Mouse (Mus musculus): ENCODE measurements at regions not wholly inside any gene's neighbourhood (a gene's known extent, or its start where the extent isn't known, plus 50 kb on each side); places are given as distances from the start of the nearest gene placed in this dataset.

DNA sequence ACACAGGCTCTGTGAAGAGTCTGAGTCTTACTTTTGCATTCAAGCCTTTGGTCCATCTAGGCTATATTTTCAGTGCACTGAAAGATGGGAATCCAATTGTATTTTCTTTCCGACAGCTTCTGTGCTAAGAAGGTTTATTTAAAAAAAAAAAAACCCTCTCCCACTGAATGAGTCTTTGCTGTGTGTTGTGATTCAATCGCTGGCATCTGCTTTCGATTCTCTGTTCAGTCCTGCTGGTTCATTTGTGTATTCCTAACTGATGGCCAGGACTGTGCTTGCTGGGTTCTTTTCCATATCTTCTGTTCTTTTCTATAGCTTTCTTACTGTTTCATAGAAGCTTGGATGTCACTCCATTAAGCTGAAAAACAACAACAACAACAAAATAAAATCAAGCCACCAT, 132.9 kb downstream of the Tex36 start:
- no peak for DNase-seq (ENCODE audit: low read depth)

DNA sequence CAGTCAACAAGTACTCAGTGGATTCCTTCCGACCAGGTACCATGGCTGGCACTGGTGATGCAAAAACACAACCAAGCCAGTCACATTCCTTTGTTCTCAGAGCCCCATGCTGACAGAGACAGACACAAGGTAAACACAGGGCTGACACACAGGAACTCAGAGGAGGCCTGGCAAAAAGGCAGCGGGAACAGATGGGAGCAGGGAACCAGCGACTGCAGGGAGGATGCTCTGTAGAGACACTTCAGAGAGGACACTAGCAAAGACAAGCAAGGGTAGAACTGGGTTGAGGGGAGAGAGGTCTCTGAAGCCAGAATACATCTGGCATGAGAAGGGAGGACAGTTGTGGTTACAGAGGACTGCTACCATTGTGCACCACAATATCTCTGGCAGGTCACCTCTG, 133.6 kb downstream of the Tex36 start:
- no peak for DNase-seq (ENCODE audit: low read depth)

DNA sequence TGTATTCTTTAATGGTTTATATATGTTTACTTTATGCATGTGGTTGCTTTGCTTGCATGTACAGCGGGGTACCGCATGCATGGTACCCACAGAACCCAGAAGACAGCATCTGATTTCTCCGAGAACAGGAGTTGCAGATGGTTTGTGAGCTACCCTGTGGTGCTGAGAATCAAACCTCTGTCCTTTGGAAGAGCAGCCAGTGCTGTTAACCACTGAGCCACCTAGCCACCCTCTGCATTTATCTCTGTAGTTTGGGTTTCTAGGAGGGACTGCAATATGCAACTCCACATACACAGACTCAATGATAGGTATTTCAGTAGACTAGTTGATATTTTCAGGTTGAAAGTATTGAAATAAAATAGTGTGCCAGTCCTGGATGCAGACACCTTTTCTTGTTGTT, 134.4 kb downstream of the Tex36 start:
- no peak for DNase-seq (ENCODE audit: low read depth)

DNA sequence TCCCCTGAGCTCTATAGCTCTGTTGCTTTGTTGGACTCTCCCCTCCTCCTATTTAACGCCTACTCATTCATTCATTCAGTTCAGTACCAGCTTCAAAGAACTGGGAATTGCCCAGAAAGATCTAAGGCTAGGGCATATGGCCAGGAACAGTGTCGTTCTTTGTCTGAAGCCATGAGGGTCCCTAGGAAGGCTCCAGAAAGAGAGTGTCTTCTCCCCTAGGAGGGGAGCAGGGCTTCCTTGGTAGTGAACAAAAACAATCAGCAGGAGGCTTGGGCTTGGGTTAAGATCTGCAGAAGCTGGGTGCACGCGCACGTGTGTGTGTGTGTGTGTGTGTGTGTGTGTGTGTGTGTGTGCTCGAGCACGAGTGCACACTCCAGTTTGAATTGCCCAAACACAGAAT, 142.7 kb downstream of the Tex36 start:
- DNase-seq (ENCODE audit: low read depth): no peak

DNA sequence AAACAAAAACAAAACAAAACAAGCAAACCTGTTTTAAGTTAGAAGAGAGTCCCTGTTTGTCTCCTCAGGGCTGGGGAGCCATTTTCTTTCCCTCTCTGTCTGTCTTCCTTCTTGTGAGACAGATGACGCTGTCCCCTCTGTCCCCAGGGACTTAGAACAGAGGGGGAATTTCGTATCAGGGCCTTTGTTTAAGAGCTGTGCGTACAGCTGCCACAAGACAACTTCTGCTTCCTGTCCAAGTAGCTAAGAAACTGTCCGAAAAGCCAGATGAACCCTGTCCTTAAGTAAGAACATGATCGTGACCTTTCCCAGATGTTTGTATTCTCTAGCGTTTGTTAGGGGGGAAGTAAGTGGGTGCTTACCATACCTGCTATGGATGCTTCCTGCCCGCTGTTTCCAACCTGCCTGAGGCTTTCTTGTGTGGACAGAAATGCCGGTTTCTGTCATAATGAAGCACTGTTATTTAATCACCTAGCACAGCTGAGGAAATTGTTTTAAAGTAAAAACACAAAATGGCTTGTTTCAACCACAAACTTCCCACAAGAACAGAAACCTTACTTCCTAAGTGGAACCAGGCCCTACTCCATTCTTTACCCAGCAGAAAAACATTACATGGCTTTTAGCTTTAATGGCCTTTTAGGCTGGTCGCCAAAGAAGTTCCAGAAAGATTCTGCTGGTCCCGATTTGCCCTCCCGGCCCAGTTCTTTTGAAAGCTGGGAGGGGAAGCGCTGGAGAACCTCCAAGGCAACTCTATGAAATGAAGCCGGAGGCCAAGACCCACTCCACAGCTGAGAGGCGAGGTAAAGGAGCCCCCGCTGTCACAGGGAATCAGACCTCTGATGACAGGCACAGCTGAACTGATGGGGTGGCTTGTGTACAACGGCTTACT, 144.3 kb downstream of the Tex36 start:
- DNase-seq (ENCODE audit: low read depth): no peak

DNA sequence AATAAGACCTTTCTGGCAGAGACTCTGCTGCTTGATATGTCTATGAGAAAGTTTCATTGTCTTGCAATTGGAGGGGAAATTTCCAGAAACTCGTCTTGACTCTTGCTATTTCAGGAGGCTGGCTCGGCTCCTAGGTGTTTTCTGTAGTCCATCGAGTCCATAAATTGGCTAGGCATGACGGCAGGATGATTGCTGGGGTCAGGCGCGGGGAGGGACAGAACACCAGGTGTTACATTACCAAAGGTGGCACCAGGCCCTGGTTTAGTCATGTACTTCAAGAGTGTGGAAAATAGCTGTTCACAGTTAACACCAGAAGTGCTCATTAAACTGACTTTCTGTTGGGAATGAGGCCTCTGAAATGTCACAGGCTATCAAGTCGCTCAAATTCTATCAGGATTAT, 151.7 kb downstream of the Tex36 start:
- no peak for DNase-seq (ENCODE audit: low read depth)

DNA sequence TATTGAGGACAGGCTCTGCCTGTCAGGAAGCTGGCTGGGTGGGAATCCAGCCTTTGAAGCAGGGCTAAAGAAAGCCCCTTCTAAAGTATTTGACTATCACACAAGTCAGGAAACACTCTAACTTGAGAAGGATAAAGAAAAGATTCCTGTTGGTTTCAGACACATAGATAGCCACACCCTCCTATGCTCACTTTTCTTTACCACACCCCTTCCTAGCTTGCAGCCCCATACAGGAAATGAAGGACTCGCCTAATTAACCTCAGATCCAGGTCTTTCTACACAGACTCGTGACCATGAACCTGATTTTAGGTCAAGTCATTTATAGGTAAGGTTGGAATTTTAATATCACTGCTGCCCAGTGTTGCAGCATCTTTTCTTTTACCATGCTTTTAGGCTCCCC, 154.9 kb downstream of the Tex36 start:
- no peak for DNase-seq (ENCODE audit: low read depth)

DNA sequence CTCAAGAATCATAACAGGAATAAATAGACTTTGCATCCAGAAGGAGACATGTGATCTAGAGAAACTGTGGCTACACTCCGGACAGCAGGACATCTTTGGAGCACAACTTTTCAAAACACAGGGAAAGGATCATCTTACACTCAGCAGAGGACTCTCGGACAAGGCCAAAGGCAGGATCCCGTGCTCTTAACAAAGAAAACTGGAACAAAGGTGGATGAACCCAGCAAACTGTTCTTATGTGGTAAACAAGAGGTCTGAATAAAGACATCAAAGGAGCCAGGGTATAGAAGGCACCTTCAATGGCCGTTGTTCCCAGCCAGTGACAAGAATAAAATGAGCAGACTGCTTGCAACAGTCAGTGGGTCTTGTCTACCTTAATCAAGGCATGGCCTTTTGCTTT, 160.3 kb downstream of the Tex36 start:
- DNase-seq (ENCODE audit: low read depth): no peak

DNA sequence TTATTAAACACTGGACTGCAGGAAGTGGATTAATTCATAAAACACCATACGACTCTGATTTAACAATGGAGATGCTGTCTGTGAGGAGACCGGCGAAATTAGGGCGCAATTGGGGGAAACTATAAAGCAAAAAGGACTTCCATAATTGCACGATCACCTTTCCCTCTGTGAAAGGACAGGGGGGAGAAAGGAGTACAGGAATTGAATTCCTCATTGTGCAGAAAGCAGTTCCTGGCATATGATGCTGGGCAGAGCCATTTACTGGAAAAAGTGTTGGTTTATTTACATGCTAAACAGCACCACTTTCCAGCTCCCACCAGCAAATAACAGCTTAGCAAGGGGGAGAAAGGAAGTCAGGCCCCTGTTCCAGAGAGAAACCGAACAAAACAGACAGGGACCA, 160.8 kb downstream of the Tex36 start:
- DNase-seq (ENCODE audit: low read depth): no peak

DNA sequence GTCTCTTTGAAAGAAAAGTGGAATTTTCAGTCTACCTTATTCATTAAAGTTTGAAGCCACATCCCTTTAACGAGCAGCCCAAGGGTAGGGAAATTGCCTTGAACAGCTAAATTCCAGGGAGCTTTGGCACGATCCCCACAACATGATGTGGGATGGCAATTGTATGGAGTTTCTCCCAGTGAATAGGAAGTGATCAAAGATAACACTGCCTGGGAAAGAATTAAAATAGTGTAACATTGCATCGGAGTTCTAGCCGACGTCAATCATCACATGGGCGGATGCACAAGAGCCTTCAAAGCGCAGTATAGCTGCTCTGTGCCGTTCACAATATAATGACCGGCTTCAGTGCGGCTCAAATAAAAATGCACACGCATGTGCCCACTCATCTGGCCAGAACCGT, 161.2 kb downstream of the Tex36 start:
- no peak for DNase-seq (ENCODE audit: low read depth)

DNA sequence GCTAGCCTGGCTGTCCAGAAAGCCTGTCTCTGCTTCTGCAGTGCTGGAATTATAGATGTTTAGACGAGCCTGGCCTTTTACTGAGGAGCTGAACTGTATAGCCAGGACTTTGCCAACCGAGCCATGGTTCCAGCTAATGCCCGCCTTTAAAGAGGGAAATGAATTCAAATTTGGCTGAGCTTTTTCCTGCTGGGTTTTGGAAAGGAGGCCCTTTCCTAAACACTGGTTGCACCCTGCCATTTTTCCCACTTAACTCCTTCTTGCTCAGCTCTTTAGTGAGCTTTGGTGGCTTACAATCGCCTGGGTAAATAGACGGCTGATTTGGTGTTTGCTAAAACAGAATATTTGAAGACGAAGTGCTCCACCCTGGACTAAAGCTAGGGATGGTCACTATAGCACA, 161.9 kb downstream of the Tex36 start:
- DNase-seq (ENCODE audit: low read depth): no peak

DNA sequence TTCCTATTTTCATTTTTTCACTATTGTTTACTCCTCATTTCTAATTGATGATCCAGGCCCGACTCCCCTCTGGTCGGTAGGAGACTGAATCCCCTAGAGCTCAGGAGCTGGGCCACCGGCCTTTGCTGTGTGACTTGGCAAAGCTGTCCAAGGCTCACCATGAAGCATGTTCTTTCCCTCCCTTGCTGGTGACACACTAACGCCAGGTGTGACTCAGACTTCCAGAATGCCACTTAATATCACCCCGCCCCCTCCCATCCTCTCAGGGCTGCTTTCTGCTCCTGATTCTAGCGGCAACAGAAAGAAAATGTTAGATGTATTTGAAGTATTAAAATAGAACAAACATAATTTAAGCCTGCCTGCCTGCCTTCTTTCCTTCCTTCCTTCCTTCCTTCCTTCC, 163.3 kb downstream of the Tex36 start:
- DNase-seq (ENCODE audit: low read depth): no peak

DNA sequence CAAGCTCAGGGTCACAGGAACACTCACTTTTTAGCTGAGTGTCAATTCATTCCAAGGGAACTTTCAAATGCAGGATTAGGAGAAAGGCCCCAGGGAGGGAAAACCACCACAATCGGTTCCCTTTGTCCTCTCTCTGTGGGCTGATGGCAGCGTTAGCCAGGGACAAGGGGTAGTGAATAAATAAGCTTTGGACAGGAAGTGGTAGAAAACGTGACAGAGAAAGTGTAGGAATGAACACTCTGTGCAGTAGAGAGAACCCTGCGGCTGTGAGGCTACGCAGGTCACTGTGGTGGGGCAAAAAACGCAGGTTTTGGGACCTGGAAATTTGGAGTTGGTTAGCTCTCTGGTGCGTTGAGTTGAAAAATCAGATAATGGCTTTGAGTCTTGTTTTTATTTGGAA, 164.1 kb downstream of the Tex36 start:
- DNase-seq (ENCODE audit: low read depth): no peak

DNA sequence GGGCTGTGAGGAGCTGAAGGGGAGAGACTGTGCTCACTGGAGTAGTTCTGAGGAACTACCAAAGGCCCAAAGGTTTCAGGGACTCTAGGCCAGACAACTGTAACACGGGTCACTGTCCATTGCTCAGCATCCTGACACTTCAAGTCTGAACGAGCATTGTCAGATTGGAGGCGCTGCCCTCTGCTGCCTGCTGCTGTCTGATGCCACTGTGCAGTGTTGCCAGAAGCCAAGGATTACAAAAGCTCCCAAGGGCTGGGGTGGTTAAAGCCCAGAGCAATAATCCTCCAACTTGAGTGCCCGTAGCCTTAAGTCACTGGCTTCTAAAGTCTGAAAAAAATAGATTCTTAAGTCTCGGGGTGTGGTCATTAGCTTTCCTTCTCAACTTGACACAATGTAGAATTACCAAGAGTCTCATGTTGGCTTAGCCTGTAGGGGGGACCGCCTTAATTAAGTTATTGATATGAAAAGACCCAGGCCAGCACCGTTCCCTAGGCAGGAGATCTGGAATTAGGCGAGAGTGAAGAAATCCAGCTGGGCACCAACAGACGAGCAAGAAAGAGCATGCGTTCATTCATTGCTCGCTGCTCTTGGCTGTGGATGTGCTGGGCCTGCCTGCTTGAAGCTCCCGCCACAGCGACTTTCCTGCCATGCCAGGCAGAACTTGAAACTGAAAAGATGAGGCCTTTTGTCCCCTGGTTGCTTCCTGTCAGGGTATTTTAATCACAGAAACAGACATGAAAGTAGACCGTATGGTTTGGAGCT, 166.2 kb downstream of the Tex36 start:
- no peak for DNase-seq (ENCODE audit: low read depth)

DNA sequence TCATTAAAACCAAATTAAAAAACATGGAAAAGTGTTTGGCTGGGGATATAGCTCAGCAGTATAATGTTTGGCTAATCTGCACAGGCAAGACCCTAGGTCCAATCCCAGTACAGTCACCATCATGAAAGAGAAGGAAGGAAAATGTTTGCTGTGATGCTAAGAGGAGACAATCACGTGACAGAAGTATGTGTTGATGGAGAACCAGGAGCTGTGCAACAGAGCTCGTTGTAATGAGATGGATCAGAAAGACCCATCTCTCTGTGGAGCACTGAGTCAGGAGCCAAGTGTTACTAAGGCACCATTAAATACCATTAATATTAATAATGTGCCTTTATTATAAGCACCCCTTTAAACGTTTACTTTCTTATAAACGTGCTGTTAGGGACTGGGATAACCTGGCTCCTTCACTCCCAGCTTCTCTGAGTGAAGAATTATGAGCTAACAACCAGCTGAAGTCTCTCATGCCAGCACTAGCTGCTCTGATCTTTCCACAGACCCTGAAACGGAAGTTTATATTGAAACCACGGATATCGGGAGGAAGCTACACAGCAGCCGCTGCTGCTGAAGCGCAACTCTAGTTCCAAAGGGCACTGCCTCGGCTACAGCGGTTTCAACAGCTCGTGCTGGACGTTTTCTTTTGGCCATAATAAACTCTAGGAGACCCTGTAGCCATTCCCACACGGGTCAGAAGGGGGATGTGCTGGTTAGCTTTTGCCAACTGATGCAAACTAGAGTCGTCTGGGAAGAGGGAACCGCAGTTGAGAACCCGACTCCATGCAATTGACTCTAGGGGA, 167.7 kb downstream of the Tex36 start:
- no peak for DNase-seq (ENCODE audit: low read depth)

DNA sequence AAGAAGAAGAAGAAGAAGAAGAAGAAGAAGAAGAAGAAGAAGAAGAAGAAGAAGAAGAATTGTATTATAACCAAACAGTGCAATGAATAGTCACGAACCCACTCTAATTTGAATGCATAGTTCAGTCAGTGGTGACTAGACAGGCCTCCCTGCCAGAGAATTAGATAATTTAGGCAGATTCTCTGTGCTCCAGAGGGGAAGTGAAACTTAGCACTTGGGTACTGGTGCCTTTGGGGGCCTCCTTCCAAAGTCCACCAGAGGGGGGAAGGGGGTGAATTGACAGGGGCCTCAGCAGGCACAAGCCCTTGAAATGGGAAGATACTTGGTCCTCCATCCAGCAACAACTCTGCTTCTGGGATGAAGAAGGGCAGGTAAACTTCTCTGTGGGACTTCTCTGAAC, 169.6 kb downstream of the Tex36 start:
- DNase-seq (ENCODE audit: low read depth): no peak

DNA sequence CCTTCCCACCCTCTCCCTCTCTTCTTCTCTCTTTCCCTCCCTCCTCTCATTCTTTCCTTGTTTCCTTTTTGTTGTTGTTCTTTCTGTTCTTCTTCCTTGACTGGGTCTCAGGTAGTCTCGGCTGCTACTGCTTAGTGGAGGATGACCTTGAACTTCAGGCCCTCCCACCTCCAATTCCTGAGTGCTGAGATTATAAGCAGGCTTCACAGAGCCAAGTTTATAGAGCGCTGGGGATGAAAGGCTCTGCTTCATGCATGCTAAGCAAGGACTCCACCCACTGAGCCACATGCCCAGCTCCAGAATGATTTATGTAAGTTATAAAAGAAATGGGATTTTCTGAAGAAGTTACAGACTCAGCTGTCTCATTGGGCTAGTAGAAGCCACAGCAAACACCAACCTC, 199.9 kb downstream of the Tex36 start:
- no peak for DNase-seq (ENCODE audit: low read depth)

DNA sequence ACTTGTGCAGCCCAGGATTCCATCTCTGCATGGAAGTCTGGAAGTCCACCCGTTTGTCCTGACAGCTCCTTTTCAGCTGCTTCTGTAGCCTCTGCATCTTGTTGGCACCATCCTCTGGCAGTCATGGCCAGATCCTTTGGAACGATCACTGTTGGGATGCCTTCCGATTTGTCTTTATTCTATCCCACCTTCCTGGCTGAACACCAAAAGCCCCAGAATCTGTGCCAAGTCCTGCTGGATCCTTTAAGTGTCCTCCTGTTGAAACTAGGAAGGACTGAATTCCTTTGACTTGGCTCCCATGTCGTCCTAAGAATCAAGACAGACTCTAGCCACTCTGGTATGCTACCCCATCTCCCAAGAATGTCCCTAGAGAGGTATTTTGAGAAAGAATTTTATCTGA, 201.3 kb downstream of the Tex36 start:
- DNase-seq (ENCODE audit: low read depth): no peak

DNA sequence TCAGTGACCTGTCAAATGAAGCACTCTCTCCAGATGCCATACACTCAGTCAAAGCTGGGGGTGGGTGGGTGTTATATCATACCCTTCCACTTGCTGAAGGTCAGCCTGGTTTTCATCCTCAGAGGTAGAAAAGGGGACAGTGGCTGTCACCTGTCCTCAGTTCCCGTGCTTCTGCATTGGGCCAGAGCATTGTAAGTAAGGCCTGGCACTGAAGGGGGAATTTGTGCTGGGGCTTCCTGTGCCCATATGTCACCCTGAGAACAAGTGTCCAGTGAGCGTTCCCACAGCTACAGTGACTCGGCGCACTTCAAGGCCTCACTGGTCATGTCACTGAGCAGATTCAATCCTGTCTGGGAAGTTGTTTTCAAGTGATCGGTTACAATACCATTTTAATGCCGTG, 213.2 kb downstream of the Tex36 start:
- DNase-seq (ENCODE audit: low read depth): no peak

DNA sequence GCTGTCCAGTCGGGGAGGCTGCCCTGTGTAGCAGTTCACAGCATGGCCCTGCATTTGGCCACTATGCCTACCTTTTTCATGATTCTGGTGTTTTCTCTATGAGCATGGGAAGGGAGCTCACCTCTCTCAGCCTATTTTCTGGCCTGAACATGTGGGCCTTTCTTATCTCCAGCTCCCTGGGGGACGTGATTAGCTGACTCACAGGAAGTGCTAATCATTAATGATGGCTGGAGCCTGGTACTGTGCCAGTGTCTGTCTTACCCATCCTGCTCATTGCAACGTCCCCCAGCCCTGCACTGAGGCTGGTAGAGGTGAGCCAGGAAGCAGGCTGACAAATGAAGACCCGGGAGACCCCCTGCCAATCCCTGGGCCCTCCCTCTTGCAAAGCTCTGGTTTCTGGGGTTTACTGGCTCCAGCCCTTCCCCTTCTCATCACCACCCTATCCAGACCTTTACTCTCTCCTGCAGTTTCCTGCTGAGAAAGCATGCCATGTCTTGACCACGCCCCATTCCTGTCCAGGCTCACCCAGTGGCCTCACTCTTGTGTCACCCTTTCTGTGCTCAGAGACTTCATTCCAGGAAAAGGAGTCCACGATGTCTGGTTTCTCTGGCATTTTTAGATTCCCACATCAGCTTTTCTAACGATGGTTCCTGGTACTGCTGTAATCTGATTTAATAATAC, 219.8 kb downstream of the Tex36 start:
- no peak for DNase-seq (ENCODE audit: low read depth)

DNA sequence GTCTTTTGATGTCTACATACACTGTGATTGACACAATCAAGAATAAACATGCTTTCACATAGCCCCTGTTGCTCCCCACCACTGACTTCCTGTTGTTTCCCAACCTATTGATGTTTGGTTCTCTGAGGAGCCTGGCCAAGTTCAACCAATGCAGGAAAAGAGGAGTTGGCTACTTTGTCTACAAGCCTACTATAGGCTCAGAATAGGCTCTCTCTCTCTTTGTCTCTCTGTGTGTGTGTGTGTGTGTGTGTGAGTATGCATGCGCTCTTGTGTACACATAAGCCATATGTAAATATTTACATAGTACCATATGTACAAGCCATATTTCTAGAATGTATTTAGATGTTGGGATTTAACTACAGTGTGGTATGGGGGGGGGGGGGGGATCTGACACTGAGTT, 222.6 kb downstream of the Tex36 start:
- DNase-seq (ENCODE audit: low read depth): no peak

DNA sequence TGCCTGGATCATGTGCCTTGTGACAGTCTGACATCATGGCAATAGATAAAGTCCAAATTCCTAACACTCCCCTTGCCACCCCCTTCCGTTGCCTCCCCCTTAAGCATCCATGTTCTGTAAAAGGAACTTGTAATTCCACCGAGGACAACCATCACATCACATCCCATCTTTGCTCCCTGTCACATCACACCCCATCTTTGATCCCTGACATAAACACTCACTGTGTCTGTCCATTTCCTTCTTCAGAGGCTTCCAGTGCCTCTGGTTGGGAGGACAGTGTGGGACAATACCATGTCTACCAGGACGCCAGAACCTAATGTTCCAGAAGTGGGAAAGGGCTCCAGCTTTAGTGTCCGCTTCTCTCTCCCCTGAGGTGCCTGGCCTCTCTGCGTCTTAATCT, 223.6 kb downstream of the Tex36 start:
- no peak for DNase-seq (ENCODE audit: low read depth)

Measured in fibroblast of lung, adult 2 months (primary cell).